Mouse (Mus musculus) heart, adult 9 months (tissue): ENCODE measurements at regions not wholly inside any gene's neighbourhood (a gene's known extent, or its start where the extent isn't known, plus 50 kb on each side); places are given as distances from the start of the nearest gene placed in this dataset.
"Not testable (repeated sequence)": the region's sequence is repeated elsewhere in the genome, so short reads cannot be mapped to it uniquely, and the experiment has no call there.

Experiments
- DNase-seq, 2 experiments: peaks; one replicate each; pipeline ENCODE4 v3.0.0; 2022; ENCODE audit warnings: low spot score in 2 of 2

DNA sequence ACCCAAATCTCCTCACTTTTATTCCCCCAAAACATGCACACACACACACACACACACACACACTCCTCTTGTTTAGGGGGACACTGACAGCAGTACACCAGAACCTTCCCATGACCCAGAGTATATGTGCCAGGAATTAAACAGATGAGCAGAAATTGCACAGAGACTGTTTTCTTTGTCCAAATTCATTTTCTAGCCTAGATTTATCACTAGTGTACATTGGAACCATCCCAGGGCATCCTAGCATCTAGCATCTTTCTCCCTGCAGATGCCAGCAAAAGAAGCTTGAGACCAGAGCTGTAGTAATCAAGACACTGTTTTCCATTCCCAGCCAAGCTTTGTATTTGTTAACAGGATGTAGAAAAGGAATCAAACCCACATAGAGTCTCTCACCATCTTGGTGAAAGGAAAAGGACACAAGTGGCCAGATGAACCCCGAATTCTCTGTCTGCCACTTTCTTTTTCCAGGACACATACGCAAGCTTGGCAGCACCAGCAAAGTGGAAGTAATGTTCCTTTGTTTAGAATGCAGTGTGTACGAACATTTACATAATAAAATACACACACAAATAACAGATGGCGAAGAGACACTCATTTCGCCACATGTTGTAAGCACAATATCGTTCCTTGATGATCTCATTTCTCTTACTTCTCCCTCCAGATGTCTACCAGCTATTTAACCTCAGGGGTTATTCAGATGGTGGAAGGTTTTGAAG, 250.3 kb upstream of the Gm11146 start:
- peak in 1 of 2 experiments; percentile 10 for DNase-seq

GRCm38 (mm10) chr16:77851206-77852065, 249.5 kb upstream of the Gm11146 start:
- no peak for DNase-seq

- no peak for DNase-seq
These were observed 233.9 kb upstream of the Gm11146 start for GRCm38 (mm10) chr16:77835767-77836166.

- peak; percentile 56 to 64 for DNase-seq
These were observed 225.6 kb upstream of the Gm11146 start for GRCm38 (mm10) chr16:77827322-77828117.

GRCm38 (mm10) chr16:77799709-77800108, 197.8 kb upstream of the Gm11146 start:
- DNase-seq = no peak

DNA sequence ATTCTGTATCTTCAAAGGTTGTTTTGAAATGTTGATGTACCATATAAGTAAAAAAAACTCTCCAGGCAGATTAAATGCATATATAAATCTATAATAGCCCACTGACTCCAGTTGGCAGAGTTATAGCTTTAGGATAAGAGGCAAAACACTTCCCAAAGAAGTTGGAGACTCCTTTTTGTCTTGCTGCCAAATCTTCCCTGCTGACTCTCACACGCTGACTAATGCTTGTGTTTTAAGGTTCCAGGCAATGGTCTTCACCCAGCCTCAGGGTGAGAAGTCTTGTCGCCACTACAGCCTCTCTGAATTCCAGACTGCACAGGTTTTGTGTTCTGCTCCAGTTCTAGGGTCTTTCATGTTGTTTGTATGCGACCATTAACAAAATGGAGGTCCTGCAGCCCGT, 195.0 kb upstream of the Gm11146 start:
- DNase-seq = no peak

GRCm38 (mm10) chr16:77789652-77790051, 187.8 kb upstream of the Gm11146 start:
- DNase-seq = no peak

DNA sequence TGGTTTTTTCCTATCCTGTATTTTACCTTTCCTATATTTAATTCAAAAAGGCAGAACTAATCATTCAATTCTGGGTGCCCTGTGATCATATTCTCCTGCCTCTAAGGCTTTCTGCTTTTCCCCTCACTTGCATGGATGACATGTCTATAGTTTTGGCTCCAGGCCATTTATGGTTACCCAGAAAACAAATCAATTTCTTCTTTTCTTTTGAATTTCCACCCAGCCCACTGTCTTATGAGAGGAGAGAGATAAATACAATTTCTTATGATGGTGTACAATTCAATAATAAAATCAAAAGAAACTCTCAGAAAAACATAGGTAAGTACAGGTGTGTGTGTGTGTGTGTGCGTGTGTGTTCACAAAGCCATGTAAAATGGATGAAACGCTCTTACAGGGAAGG, 187.3 kb upstream of the Gm11146 start:
- no peak for DNase-seq

DNA sequence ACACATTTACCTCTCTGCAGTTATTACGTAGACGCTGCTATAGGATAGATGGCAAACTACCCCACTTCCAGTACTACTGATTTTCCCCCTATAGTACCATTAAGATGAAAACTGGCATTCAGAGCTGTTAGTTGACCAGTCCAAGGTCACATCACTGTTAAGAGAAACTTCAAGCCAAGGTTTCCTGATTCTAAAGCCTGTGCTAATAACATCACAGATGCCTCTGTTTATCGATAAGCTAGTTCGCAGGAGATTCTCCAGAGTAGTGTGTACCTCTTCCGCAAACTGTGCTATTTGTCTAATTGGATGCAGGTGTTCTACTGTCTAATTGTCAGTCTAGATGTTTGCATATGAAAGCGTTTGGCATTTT, 186.9 kb upstream of the Gm11146 start:
- DNase-seq = no peak

DNA sequence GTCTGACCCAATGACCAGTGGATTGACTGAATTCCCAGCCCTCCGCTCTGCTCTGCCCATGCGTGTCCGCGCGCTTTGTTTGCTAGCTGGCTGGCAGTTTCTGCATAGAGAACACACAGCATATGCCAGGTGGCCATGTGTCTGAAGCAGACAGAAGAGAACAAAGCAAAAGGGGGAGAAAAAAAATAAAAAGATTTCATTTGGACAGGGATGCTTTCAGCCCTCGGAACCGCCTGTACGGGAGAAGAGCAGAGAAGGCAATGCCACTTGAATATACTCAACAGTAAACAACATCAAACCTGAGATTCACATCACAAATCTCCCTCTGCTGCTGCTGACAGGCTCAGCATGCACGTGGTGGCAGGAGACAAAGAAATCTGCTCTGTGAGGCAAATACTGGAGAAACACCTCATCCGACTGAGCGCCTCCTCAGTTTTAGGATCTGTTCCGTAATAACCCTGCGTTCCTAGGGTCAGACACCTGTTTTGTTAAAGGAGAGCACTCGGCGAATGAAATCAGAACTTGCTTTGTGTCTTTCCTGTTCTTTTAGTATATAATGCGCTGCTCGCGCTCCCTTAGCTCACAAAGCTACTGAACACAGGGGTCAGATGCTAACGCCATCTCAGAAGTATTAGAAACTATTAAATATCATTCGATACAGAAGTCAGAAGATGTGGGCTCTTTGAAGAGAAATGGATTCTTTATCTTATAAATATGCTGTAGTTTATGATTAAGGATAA, 186.3 kb upstream of the Gm11146 start:
- DNase-seq = no peak

DNA sequence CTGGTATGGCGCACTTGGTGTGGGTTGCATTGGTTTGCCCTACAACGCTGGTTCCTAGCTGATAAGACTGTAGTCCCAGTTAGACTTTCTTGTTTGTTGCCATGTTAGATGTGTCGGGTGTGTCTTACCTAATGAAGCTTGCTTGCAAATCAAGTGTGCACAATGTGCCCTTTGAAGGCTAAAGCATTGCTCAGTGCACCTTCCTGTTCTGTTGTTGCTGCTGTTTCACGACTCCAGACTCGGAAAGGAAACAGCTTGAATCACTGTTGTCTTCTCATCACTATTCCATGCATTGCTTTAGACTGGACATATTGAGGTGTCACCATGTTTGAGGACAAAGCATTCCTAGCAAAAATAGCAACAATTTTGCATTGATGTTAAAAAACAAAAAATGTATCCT, 185.1 kb upstream of the Gm11146 start:
- no peak for DNase-seq

DNA sequence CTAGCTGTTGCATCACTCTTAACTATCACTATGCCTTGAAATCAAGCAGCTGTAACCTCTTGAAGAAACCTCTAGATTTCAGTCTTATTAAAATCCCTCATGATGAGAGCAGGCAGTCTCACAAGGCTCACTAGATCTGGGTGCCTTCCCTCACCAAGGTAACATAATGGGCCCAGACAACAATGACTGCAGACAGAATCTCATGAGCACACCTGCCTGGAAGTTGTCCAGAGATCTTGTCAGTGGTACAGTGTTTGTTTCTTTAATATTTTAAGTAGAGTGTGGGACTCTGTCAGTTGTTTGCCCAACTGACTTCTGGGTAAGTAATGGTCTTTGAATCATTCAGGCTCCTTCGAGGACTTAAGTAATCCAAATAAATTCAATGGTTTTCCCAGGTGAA, 177.1 kb upstream of the Gm11146 start:
- DNase-seq = no peak

DNA sequence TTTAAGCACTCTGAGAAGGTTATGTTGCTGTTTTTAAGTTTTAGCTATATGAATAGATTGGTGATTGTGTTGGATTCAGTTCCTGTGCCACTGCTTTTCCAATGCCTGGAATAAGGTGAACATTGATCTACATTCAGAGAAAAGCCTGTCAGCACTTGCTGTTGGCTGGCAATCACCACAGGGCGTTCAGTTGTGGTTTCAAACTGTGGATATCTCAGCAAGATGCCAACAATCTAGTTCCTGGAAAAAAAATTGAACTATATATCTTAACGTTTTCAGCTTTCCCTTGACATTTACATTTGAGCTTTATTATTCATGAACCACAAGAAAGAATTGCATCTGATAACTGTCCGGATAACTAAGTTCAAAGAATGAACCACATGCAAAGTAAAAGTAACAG, 170.2 kb upstream of the Gm11146 start:
- DNase-seq = no peak

DNA sequence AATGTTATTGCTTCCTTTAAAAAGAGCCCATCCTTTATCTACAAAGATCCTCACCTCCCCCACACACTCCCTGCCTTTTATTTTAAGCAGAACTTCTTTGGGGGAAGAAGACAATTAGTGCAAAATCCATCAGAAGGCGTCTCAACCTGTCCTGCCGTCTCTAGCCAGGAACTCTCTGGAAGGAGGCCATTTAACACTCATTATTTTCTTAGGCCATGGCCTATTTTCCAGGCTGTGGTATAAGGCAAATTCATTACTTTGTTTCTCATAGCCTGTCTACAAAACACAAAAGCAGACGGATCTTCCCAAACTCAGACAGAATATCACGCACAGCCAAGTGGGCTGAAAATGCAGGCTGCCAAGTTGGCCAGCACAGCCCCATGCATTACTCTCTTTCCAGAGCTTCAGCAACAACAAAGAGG, 159.0 kb upstream of the Gm11146 start:
- no peak for DNase-seq

- no peak for DNase-seq
These were observed 158.6 kb upstream of the Gm11146 start for GRCm38 (mm10) chr16:77760479-77760878.

- DNase-seq = no peak
These were observed 158.1 kb upstream of the Gm11146 start for GRCm38 (mm10) chr16:77759997-77760396.

- DNase-seq = peak; percentile 11 to 15
These were observed 153.0 kb upstream of the Gm11146 start for GRCm38 (mm10) chr16:77754882-77755281.

- DNase-seq = peak; percentile 33 to 37
These were observed 147.6 kb upstream of the Gm11146 start for GRCm38 (mm10) chr16:77749474-77749873.

DNA sequence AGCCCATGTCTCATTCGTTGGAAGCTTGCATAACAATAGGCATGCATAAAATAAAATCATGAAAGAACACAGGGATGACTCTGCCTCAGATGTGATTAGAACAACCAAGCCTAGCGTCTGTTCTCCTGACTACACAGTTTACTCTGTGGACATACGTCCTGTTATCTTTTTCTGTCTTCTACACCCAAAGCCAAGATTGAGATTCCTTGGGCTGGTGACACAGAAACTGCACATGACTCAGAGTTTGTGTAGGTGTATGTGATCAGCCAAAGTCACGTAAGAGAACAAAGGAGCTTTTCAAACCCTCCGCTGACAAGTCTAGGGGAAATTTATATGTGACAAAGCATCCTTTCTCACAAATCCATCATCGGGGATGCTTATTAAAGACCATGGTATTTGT, 141.9 kb upstream of the Gm11146 start:
- no peak for DNase-seq

DNA sequence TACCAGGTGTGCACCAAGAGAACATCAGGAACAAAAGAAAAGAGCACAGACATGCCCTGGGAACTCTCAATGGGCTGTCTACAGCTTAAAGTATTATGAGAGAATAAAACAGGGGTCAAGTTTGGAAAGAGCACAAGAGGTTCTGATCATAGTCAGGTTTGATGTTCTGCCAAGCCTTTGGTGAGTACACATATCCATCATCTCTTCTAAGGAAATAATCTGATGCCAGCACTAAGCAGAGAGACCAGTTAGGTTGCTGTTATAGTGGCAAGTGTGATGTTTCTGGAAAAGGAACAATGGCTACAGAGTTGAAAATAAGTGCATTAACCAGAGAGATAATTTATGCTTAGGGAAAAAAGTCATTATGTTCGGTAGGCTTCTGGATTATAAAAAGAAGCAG, 136.9 kb upstream of the Gm11146 start:
- DNase-seq = no peak

GRCm38 (mm10) chr16:77719377-77719776, 117.5 kb upstream of the Gm11146 start:
- DNase-seq = no peak

DNA sequence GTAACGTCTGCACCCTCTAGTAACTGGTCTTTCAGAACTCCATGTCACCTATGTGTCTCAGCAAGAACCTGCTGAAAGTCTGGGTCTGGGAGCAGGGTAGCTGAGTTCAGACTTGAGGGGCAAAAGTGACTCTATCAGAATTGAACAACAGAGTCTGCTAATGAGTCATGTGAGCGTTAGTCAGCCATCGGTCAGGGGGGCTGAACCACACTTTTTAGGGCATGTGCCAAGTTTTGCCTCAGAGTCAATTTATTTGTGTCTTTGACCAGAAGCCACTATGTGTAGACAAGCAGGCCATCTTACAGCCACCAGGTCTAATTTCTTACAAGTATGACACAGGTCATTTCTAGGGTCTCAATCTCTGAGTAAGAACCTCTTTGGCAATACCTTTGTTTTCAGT, 115.9 kb upstream of the Gm11146 start:
- not testable (repeated sequence) for DNase-seq
